Mouse (Mus musculus) ES-Bruce4 (cell line): ENCODE measurements around the gene Dhrs13.

Source experiments
- CTCF ChIP-seq: IDR thresholded peaks from one replicate; pipeline ENCODE4 v1.8.1; 2011; ENCODE audit warnings: low read depth, low read length
- EP300 ChIP-seq: IDR thresholded peaks from 2 replicates; pipeline ENCODE4 v1.6.1; 2011; ENCODE audit warnings: low read depth, low read length; ENCODE audit not compliant: insufficient read depth
- POLR2A ChIP-seq: IDR thresholded peaks from one replicate; pipeline ENCODE4 v1.8.1; 2011; ENCODE audit warnings: low read length; ENCODE audit not compliant: insufficient read depth

- TF ChIP-seq CTCF: no peak
- no peak for TF ChIP-seq EP300
- no peak for TF ChIP-seq POLR2A
These were observed 12.7 kb downstream of the Dhrs13 start for GRCm38 (mm10) chr11:78044758-78045251.
